Mouse (Mus musculus): ENCODE data around the gene Gm42791.
A peak's percentile ranks its signal among the peaks of the same experiment; 100 is the strongest.

The Gm42791 gene

GRCm38 (mm10) chr5:148951360-148951759 is 43.6 kb downstream of the Gm42791 start:
- DNase-seq: no peak

DNA sequence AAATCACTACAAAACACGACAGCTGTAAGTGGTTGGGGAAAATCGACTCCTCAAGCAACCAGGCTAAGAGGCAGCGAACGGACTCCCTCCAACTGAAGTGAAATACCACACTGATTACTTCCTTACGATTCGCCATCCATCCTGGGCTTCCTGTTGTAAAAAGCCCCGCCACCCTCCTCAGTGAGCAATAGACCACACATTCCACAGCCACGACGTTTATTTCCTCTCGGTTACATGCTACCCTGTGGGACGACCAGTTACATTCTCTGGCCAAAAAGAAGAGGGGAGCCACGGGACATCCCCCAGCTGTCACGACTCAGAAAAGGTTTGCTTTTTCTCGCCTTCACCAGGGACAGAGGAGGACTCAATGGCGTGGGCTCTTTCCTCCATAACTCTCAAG is 44.9 kb downstream of the Gm42791 start:
- no peak for DNase-seq

- no peak for DNase-seq
These were observed 46.4 kb downstream of the Gm42791 start for GRCm38 (mm10) chr5:148948577-148948976.

DNA sequence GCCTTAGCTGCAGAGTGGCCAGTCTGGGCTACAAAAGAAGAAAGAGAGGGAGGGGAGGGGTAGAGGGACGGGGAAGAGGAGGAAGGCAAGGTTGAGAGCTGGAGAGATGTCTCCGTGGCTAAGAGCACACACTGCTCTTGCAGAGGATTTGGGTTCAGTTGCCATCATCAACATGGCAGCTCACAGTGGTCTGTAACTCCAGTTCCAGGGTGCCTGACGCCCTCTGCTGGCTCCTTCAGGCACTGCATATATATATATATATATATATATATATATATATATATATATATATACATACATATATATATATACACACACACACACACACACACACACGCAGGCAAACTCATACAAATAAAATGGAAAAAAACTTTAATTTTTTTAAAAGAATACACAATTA is 47.5 kb downstream of the Gm42791 start:
- DNase-seq: no peak

GRCm38 (mm10) chr5:148946787-148947186 is 48.2 kb downstream of the Gm42791 start:
- DNase-seq: peak; percentile 50 to 71

DNA sequence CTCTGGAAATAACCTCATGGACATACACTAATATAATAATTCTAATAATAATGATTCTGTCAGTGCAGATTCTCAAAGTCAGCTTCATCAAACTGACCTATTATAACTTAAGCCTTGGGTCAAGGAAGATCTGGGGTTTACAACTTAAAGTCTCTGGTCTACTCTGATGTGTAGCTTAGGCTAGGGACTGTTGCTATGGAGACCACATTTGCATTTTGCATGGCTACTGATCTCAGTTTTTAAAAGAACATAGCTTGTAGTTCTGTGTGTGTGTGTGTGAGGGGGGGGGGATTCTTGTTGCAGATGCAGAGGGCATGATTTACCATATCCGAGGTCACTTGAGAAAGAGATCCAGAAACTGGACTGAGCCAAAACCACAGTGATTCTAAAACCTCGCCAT is 49.2 kb downstream of the Gm42791 start:
- no peak for DNase-seq

- no peak for DNase-seq
These were observed 50.9 kb downstream of the Gm42791 start for GRCm38 (mm10) chr5:148944024-148944423.

DNA sequence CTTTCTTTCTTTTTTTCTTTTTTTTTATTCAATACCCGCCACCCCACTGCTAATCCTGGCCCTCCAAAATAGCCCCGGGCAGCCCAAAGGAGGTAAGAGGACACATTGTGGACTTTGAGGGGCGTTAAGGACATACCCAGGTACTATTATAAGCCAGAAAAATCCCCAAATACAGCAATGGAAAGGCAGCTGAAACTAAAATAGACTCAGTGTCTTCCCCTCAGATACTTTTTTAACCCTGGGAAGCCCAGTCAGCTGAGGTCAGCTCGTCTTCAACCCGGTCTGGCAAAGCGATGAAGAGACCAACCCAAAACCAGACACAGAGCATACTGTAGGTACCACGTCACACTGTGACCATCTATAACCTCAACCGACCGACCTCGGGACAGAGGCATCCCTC is 51.5 kb downstream of the Gm42791 start:
- no peak for DNase-seq

GRCm38 (mm10) chr5:148942957-148943356 is 52.0 kb downstream of the Gm42791 start:
- DNase-seq: no peak

GRCm38 (mm10) chr5:148942305-148942704 is 52.6 kb downstream of the Gm42791 start:
- DNase-seq: no peak

- no peak for DNase-seq
These were observed 53.1 kb downstream of the Gm42791 start for GRCm38 (mm10) chr5:148941867-148942266.

GRCm38 (mm10) chr5:148939948-148940382 is 55.0 kb downstream of the Gm42791 start:
- DNase-seq: no peak

DNA sequence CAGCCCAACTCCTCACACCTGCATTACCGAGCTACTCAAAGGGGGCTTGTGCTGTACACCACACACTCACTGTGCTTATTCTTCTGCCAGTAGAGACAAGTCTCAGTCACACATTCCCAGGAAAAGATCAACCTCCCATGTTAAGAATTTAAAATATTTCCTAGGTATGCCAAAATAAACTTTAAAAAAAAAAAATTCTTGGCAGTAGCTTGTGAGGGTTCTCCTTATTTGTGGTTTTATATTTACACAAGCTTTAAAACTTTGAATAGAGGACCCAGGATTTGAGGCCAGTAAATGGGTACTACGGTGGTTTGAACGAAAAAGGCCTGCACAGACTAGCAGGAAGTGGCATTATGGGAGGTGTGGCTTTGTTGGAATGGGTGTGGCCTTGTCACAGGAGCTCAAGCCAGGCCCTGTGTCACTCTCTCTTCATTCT is 58.4 kb downstream of the Gm42791 start:
- peak in 1 of 2 experiments; percentile 38 for DNase-seq

- DNase-seq: no peak
These were observed 59.1 kb downstream of the Gm42791 start for GRCm38 (mm10) chr5:148935871-148936270.

DNA sequence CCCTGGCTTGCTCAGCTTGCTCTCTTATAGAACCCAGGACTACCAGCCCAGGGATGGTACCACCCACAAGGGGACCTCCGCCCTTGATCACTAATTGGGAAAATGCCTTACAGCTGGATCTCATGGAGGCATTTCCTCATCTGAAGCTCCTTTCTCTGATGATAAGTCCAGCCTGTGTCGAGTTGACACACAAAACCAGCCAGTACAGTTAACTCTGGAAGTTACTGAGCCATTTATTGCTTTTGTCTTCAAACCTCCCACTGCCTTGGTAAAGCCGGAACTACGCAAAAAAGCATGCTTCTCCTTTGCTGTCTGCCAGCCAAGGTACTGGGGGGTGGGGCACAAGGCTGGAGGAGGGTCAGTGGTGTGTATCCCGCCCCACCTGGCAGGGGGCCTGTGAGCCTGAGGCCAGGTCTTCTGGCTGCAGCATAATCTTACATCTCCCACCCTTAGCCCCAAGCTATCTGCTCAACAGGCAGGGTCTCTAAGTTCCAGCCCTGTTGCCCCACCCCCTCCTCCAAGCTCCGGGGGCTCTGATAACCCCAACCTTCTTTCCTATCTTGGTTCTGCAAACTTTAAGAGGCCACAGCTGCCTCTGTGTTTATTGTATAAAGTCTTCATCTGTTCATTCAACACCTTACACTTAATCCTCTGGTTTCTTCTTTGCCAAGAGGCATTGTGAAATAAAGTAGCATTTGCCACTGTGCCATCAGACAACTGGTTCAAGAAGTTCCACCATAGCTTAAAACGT is 59.7 kb downstream of the Gm42791 start:
- peak in 1 of 2 experiments; percentile 35 for DNase-seq

GRCm38 (mm10) chr5:148934457-148934856 is 60.5 kb downstream of the Gm42791 start:
- DNase-seq: no peak

GRCm38 (mm10) chr5:148933767-148934166 is 61.2 kb downstream of the Gm42791 start:
- DNase-seq: no peak

GRCm38 (mm10) chr5:148931301-148931700 is 63.6 kb downstream of the Gm42791 start:
- peak; percentile 52 to 78 for DNase-seq

GRCm38 (mm10) chr5:148929116-148929449 is 65.9 kb downstream of the Gm42791 start, which contains the start of gene Katnal1:
Katnal1 (minus strand) TSS chr5:148929320.
- DNase-seq: no peak

DNA sequence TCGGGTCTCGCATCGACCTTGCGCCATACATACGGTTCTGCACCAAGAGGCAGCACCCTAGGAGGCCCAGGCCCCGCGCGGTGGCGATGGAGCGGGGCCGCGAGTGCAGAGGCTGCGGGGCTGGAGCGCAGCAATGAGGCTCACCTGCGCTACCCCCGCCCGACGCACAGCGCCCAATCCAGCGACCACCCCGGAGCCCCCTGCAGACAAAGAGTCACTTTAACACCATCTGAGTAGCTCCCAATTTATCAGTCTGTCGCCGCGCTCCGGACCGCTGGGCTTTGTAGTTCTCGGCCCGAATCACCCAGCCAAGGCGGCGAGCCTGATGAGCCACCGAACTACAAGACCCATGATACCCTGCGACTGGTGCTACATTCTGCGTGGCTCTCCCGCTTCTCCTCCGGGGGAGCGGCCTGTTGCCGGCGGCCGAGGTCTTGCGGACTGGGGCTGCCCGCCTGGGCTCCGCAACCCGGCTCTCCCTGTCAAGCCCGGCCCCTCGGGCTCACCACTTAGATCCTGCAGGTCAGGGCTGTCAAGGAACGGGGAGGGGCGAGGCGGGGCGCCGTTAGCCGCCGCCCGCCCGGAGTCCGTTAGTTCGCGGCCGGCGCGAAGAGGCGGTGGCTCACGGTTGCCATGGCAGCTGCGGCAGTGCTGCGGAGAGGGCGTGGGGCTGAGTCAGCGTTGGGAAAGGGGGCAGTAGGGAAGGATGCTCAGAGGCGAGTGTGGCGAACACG is 66.4 kb downstream of the Gm42791 start:
- peak; percentile 94 to 96 for DNase-seq

GRCm38 (mm10) chr5:148927717-148928223 is 67.2 kb downstream of the Gm42791 start:
- no peak for DNase-seq

DNA sequence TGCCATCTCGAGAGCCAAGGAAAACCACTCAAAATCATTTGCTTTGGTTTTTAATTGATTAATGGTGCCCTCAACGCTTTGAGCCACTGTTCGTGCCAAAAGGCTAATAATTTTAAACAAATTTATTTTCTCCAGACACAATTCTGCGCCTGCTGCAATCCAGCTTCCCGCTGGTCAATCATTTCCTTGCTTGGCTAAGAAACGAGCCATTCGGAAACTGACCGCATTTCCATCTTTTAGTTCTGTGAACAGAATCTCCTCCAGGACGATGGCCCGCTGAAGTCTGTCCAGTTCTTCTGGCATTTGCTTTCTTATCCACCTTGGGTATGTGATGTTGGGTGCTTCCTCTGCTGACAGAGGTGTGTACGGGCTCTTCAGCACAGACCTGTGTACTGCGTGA is 70.4 kb downstream of the Gm42791 start:
- DNase-seq: peak in 1 of 2 experiments; percentile 27

GRCm38 (mm10) chr5:148924051-148924450 is 70.9 kb downstream of the Gm42791 start:
- no peak for DNase-seq

DNA sequence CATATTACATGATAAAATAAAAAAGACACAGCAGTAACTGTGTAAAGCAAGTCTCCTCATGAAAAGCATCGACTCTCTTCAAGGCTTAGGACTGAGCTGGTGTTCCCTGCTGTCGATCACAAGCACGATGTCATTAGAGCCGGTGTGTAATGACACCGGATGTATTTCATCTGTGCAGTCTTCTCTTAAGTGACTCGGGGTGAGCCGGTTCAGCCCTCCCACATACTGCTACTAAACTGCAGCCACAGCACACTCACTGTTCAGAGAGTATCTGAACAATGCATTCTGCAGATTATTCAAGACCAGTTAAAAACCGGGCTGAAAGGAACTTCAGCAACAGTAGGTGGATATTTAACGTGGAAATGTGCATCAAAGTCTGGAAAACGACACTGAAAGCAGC is 71.5 kb downstream of the Gm42791 start:
- no peak for DNase-seq
